Mouse (Mus musculus) midbrain, embryonic 14.5 days (tissue): ENCODE measurements at regions not wholly inside any gene's neighbourhood (a gene's known extent, or its start where the extent isn't known, plus 50 kb on each side); places are given as distances from the start of the nearest gene placed in this dataset.

Source experiments
- ATAC-seq: fragments of 200-750 bp; cut with Nextera tagmentation; 2 replicates; pipeline ENCODE4 v1.8.0; 2017; ENCODE audit warnings: moderate number of reproducible peaks, moderate library complexity; ENCODE audit not compliant: low FRiP score, low TSS enrichment
- DNase-seq: peaks from one replicate; pipeline ENCODE4 v3.0.0-alpha.2; 2015
- H3K27ac ChIP-seq: fragments of 300-500 bp; sonication (generic); replicated peaks from 2 replicates; pipeline ENCODE4 v1.5.1; 2014; ENCODE audit warnings: mild to moderate bottlenecking, low read depth, low read length, moderate library complexity
- H3K27me3 ChIP-seq: fragments of 300-500 bp; sonication (generic); 2 replicates; pipeline ENCODE4 v1.6.1; 2014; ENCODE audit warnings: low read length, control low read depth, mixed read lengths; ENCODE audit not compliant: control insufficient read depth, insufficient read depth
- H3K36me3 ChIP-seq: fragments of 300-500 bp; sonication (generic); 2 replicates; pipeline ENCODE4 v1.6.1; 2014; ENCODE audit warnings: low read length, control low read depth; ENCODE audit not compliant: control insufficient read depth, insufficient read depth
- H3K4me1 ChIP-seq: fragments of 300-500 bp; sonication (generic); 2 replicates; pipeline ENCODE4 v1.6.1; 2014; ENCODE audit warnings: mild to moderate bottlenecking, antibody characterized with exemption, low read length, control low read depth; ENCODE audit not compliant: control insufficient read depth, insufficient read depth
- H3K4me2 ChIP-seq: fragments of 300-500 bp; sonication (generic); 2 replicates; pipeline ENCODE4 v1.6.1; 2014; ENCODE audit warnings: mild to moderate bottlenecking, low read length, moderate library complexity
- H3K4me3 ChIP-seq: fragments of 300-500 bp; sonication (generic); replicated peaks from 2 replicates; pipeline ENCODE4 v1.5.1; 2014; ENCODE audit warnings: low read depth, low read length
- H3K9ac ChIP-seq: fragments of 300-500 bp; sonication (generic); replicated peaks from 2 replicates; pipeline ENCODE4 v1.6.1; 2014; ENCODE audit warnings: mild to moderate bottlenecking, low read length, moderate library complexity
- H3K9me3 ChIP-seq: fragments of 300-500 bp; sonication (generic); 2 replicates; pipeline ENCODE4 v1.6.1; 2016; ENCODE audit warnings: low read length, control low read depth, mixed read lengths; ENCODE audit not compliant: control insufficient read depth
- WGBS: fragments of 180-500 bp; shearing (Covaris S2); extraction: QIAGEN DNeasy Blood & Tissue Kit; methylation state at CpG from one replicate; pipeline ENCODE4 v1.1.7; 2014; 5-methylcytosine and 5-hydroxymethylcytosine counted together

DNA sequence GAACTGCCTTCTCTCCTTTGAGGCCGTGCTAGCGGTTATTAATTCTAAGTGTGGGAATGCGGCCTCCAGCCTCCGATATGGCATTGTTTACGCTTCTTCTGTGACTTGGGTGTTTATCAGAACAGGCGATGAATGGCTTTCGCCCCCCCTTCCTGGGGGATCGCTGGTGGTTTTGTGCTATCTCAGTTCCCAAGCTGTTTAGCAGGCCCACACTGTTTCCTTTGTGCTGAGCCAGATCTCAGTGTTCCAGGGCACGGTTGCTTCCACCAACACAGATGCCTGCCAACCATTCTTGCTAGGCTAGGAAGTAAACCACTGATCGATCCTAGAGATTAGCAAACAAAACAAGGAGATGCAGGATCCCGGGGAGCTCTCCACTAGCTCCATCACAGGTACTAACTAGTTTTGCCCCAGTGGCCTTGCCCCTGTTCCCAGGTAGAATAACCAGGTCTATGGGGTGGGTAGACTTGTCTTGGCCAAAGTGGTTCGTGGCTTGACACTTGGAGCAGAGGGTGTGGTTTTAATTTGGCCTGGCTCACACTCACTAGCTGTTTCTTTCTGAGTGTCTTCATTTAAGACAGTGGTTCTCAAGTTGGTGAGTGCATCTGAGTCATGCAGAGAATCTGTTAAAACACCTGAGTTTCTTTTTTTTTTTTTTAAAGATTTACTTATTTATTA is 50.9 kb upstream of the Ahctf1 start:
- DNase-seq, result no peak
- H3K4me3 ChIP-seq, result no peak overlapping the region
- no peak overlapping the region for H3K9ac ChIP-seq
- no peak for ATAC-seq
- H3K9me3 ChIP-seq, result no peaks in the 10 kb centered on the region
- no peak overlapping the region for H3K4me2 ChIP-seq
- no peaks in the 10 kb centered on the region for H3K4me1 ChIP-seq
- H3K27ac ChIP-seq, result no peak overlapping the region
- WGBS, result 59% methylated on average over 12 of the region's 12 CpGs
- no peaks in the 10 kb centered on the region for H3K36me3 ChIP-seq
- H3K27me3 ChIP-seq, result no peaks in the 10 kb centered on the region
